Mouse (Mus musculus): Measurements from ENCODE around the gene Thra.

GRCm38 (mm10) chr11:98749716-98750115 lies 9.3 kb downstream of the Thra start:
- no peak for TF ChIP-seq CTCF (IDR thresholded peaks at IDR 0.05; ENCODE audit: low read depth)
- TF ChIP-seq EP300 (optimal IDR thresholded peaks at IDR 0.05): no peak

Data from stomach, postnatal 0 days (tissue).